Comparison of ENCODE assay signal across 18 mouse cellular contexts in the genomic region with DNA sequence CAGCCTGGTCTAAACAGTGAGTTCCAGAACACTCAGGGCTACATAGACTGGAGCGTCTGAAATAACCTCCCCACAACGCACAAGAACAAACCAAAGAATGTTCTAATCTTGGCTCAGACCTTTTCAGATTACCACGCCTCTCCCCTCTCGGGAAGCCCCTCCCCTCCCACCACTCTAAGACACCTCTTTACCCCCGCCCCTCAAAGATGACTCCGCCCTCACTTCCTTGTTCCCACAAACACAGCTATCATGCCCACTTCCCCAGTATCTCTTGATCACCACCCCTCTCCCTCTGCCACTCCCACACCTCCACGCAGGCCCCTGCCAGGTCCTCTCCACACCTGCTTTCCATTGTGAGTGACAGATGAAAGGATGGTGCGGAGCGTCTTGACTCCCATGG. TPM values are rescaled to one million over a fixed set of nuclear protein-coding genes. Genes with fewer than 3 reads are reported as not detected.
DNase-seq lines count a peak whose midpoint lies in the region; ATAC-seq and TF ChIP-seq lines count a peak whose summit lies in the region.
"Had no signal": no experiment of that assay in that cellular context is flagged by ENCODE, and none has a peak within 500 bp of the region (broad histone marks: within the 10 kb centered on the region; RNA-seq: fewer than 3 reads in every experiment).

No protein-coding gene starts in this region.

- H3K4me3 ChIP-seq in MEL (ENCODE audit: control insufficient read depth in 1 of 2, insufficient read depth in 1 of 2, low read depth in 2 of 2, low read length in 2 of 2) = no peak overlapping the region
- H3K4me3 ChIP-seq in midbrain, embryonic 15.5 days = no peak overlapping the region
- no peak overlapping the region for H3K4me3 ChIP-seq in hindbrain, embryonic 10.5 days
- H3K4me3 ChIP-seq in embryonic facial prominence, embryonic 10.5 days = no peak overlapping the region
- H3K4me3 ChIP-seq: heart, embryonic 12.5 days; limb, embryonic 12.5 days; neural tube, embryonic 15.5 days had no signal

- TF ChIP-seq POLR2A in MEL (IDR thresholded peaks at IDR 0.05; ENCODE audit: control insufficient read depth in 1 of 2, insufficient read depth in 1 of 2, low read depth in 1 of 2, low read length in 2 of 2, poor library complexity in 1 of 2) = no peak

- ATAC-seq in midbrain, embryonic 15.5 days (replicated peaks) = no peak
- ATAC-seq: forebrain, postnatal 0 days; intestine, embryonic 16.5 days had no signal

- peaks cover 0 to 14% of the 10 kb centered on the region in 2 experiments; a peak in 2 of 4 replicates for H3K36me3 ChIP-seq in MEL (ENCODE audit: control insufficient read depth in 1 of 2, insufficient read depth in 2 of 2, low read length in 2 of 2)
- no peaks in the 10 kb centered on the region for H3K36me3 ChIP-seq in splenic B cell, adult 2 months (ENCODE audit: control insufficient read depth, insufficient read depth, low read length, poor library complexity, severe bottlenecking)
- H3K36me3 ChIP-seq in midbrain, embryonic 15.5 days (replicated peaks) = no peaks in the 10 kb centered on the region
- no peaks in the 10 kb centered on the region for H3K36me3 ChIP-seq in hindbrain, embryonic 10.5 days
- no peaks in the 10 kb centered on the region for H3K36me3 ChIP-seq in embryonic facial prominence, embryonic 10.5 days (replicated peaks)
- H3K36me3 ChIP-seq: heart, embryonic 12.5 days; neural tube, embryonic 15.5 days had no signal

- no peak overlapping the region for H3K4me2 ChIP-seq in midbrain, embryonic 15.5 days
- H3K4me2 ChIP-seq: heart, embryonic 12.5 days; limb, embryonic 12.5 days; neural tube, embryonic 15.5 days had no signal

- H3K79me2 ChIP-seq in MEL (ENCODE audit: control insufficient read depth, insufficient read depth, low read length, poor library complexity) = no peaks in the 10 kb centered on the region

- DNase-seq in lung, adult 18-20 months = peak; percentile 30 to 37
- no peak for DNase-seq in lung, postnatal 14 days
- DNase-seq in MEL (ENCODE audit: low read depth, low spot score) = peak; percentile 81
- peak; percentile 31 for DNase-seq in lung, postnatal 10 days
- DNase-seq in splenic B cell, adult 2 months (ENCODE audit: low read depth, low spot score) = peak; percentile 77
- DNase-seq in hindbrain, embryonic 10.5 days (ENCODE audit: low spot score) = no peak
- no peak for DNase-seq in embryonic facial prominence, embryonic 10.5 days (ENCODE audit: low spot score)
- DNase-seq: adrenal gland, adult 2 months; cerebellum, adult 8-10 months; forebrain, postnatal 0 days; gastrocnemius, postnatal 14 days; kidney, postnatal 14 days; layer of hippocampus, postnatal 36 days had no signal

- H3K9me3 ChIP-seq in MEL (replicated peaks; ENCODE audit: insufficient read depth, low read length) = no peaks in the 10 kb centered on the region
- no peaks in the 10 kb centered on the region for H3K9me3 ChIP-seq in midbrain, embryonic 15.5 days
- H3K9me3 ChIP-seq in hindbrain, embryonic 10.5 days = no peaks in the 10 kb centered on the region
- H3K9me3 ChIP-seq in embryonic facial prominence, embryonic 10.5 days = no peaks in the 10 kb centered on the region
- H3K9me3 ChIP-seq: heart, embryonic 12.5 days; limb, embryonic 12.5 days; neural tube, embryonic 15.5 days had no signal

- H3K27me3 ChIP-seq in MEL (ENCODE audit: control insufficient read depth in 1 of 2, insufficient read depth in 2 of 2, low read length in 2 of 2) = no peaks in the 10 kb centered on the region
- no peaks in the 10 kb centered on the region for H3K27me3 ChIP-seq in splenic B cell, adult 2 months (ENCODE audit: control insufficient read depth, insufficient read depth, low read length, poor library complexity, severe bottlenecking)
- no peaks in the 10 kb centered on the region for H3K27me3 ChIP-seq in midbrain, embryonic 15.5 days (replicated peaks)
- H3K27me3 ChIP-seq in hindbrain, embryonic 10.5 days (ENCODE audit: insufficient read depth, poor library complexity, severe bottlenecking) = no peaks in the 10 kb centered on the region
- H3K27me3 ChIP-seq in embryonic facial prominence, embryonic 10.5 days (replicated peaks; ENCODE audit: low read depth, poor library complexity, severe bottlenecking) = no peaks in the 10 kb centered on the region
- H3K27me3 ChIP-seq: heart, embryonic 12.5 days; limb, embryonic 12.5 days; neural tube, embryonic 15.5 days had no signal

- H3K4me1 ChIP-seq in MEL (ENCODE audit: control insufficient read depth in 1 of 2, insufficient read depth in 2 of 2, low read length in 2 of 2) = peaks cover 12 to 16% of the 10 kb centered on the region in 2 experiments
- H3K4me1 ChIP-seq in midbrain, embryonic 15.5 days = no peaks in the 10 kb centered on the region
- no peaks in the 10 kb centered on the region for H3K4me1 ChIP-seq in hindbrain, embryonic 10.5 days (replicated peaks)
- H3K4me1 ChIP-seq in embryonic facial prominence, embryonic 10.5 days = no peaks in the 10 kb centered on the region
- H3K4me1 ChIP-seq: heart, embryonic 12.5 days; limb, embryonic 12.5 days; neural tube, embryonic 15.5 days had no signal

- no peak for TF ChIP-seq EP300 in MEL (IDR thresholded peaks at IDR 0.05; ENCODE audit: low read depth in 1 of 2, low read length in 2 of 2)

- 80% methylated on average over 9 of the region's 9 CpGs for WGBS in midbrain, embryonic 15.5 days
- 84% methylated on average over 9 of the region's 9 CpGs for WGBS in hindbrain, embryonic 10.5 days
- WGBS in embryonic facial prominence, embryonic 10.5 days = 84% methylated on average over 9 of the region's 9 CpGs

- H3K27ac ChIP-seq in MEL (ENCODE audit: control insufficient read depth, low read depth, low read length) = no peak overlapping the region
- H3K27ac ChIP-seq in midbrain, embryonic 15.5 days = no peak overlapping the region
- H3K27ac ChIP-seq in hindbrain, embryonic 10.5 days = no peak overlapping the region
- H3K27ac ChIP-seq in embryonic facial prominence, embryonic 10.5 days (replicated peaks) = no peak overlapping the region
- H3K27ac ChIP-seq: limb, embryonic 12.5 days; neural tube, embryonic 15.5 days had no signal

- no peak overlapping the region for H3K9ac ChIP-seq in MEL (ENCODE audit: control insufficient read depth, low read depth, low read length, poor library complexity, severe bottlenecking)
- H3K9ac ChIP-seq in midbrain, embryonic 15.5 days = no peak overlapping the region
- H3K9ac ChIP-seq: forebrain, postnatal 0 days; heart, embryonic 12.5 days; limb, embryonic 12.5 days; neural tube, embryonic 15.5 days had no signal

- TF ChIP-seq CTCF in MEL (IDR thresholded peaks at IDR 0.05 in 2 of 3, conservative IDR thresholded peaks at IDR 0.05 in 1 of 3; ENCODE audit: control insufficient read depth in 1 of 3, insufficient read depth in 1 of 3, low read depth in 2 of 3, low read length in 3 of 3, poor library complexity in 1 of 3, severe bottlenecking in 1 of 3) = no peak

- no peak for TF ChIP-seq RAD21 in MEL (IDR thresholded peaks at IDR 0.05; ENCODE audit: low read depth, low read length)

TF ChIP-seq in MEL, 35 proteins besides CTCF, POLR2A, EP300 and RAD21:
- no peak for TF ChIP-seq TCF12 (IDR thresholded peaks at IDR 0.05; ENCODE audit: low read depth, low read length)
- no peak for TF ChIP-seq TBP (IDR thresholded peaks at IDR 0.05; ENCODE audit: low read depth, low read length)
- peak; percentile 68 for TF ChIP-seq ELF1 (IDR thresholded peaks at IDR 0.05; ENCODE audit: low read depth, low read length)
- TF ChIP-seq RCOR1 (IDR thresholded peaks at IDR 0.05; ENCODE audit: low read depth, low read length) = no peak
- TF ChIP-seq NRF1 (IDR thresholded peaks at IDR 0.05; ENCODE audit: insufficient read depth, low read depth, low read length, poor library complexity, severe bottlenecking) = no peak

RNA-seq across cellular contexts. Expression of gene Map4k1, which starts 26.9 kb away (rescaled TPM):
- total RNA-seq in MEL (2012; rRNA removed) = 17.3 and 19.3 TPM in 2 replicates
- polyA plus RNA-seq in MEL (2012; ENCODE audit: insufficient read depth in 1 of 2, insufficient read length in 2 of 2, low read depth in 1 of 2, low replicate concordance in 2 of 2, missing spikeins in 1 of 2) = 10 to 100 TPM in 1 of 2 experiments, not detected in 1; 50.8 TPM
- 8.5 and 11.4 TPM in 2 replicates for polyA plus RNA-seq in midbrain, embryonic 15.5 days (2015; fragmentation: Nextera tagmentation; extraction: Ambion mirVana)
- 8.8 and 9.0 TPM in 2 replicates for polyA plus RNA-seq in hindbrain, embryonic 10.5 days (2016; fragmentation: Nextera tagmentation; extraction: Ambion mirVana)
- polyA plus RNA-seq in embryonic facial prominence, embryonic 10.5 days (2016; fragmentation: Nextera tagmentation; extraction: Ambion mirVana) = 11.6 and 14.4 TPM in 2 replicates

RNA-seq across cellular contexts. Expression of gene Eif3k, which starts 27.1 kb away (rescaled TPM):
- 525 and 545 TPM in 2 replicates for total RNA-seq in MEL (2012; rRNA removed)
- polyA plus RNA-seq in MEL (2012; ENCODE audit: insufficient read depth in 1 of 2, insufficient read length in 2 of 2, low read depth in 1 of 2, low replicate concordance in 2 of 2, missing spikeins in 1 of 2) = 100 to 1,000 TPM in 1 of 2 experiments, not detected in 1; 671 TPM
- 269 and 284 TPM in 2 replicates for polyA plus RNA-seq in midbrain, embryonic 15.5 days (2015; fragmentation: Nextera tagmentation; extraction: Ambion mirVana)
- polyA plus RNA-seq in hindbrain, embryonic 10.5 days (2016; fragmentation: Nextera tagmentation; extraction: Ambion mirVana) = 426 and 432 TPM in 2 replicates
- 444 and 454 TPM in 2 replicates for polyA plus RNA-seq in embryonic facial prominence, embryonic 10.5 days (2016; fragmentation: Nextera tagmentation; extraction: Ambion mirVana)

RNA-seq across cellular contexts. Expression of gene Actn4, which starts 46.6 kb away (rescaled TPM):
- total RNA-seq in MEL (2012; rRNA removed) = 60.5 and 66.3 TPM in 2 replicates
- polyA plus RNA-seq in MEL (2012; ENCODE audit: insufficient read depth in 1 of 2, insufficient read length in 2 of 2, low read depth in 1 of 2, low replicate concordance in 2 of 2, missing spikeins in 1 of 2) = 100 to 1,000 TPM in 1 of 2 experiments, not detected in 1; 267 TPM
- polyA plus RNA-seq in midbrain, embryonic 15.5 days (2015; fragmentation: Nextera tagmentation; extraction: Ambion mirVana) = 140 and 143 TPM in 2 replicates
- polyA plus RNA-seq in hindbrain, embryonic 10.5 days (2016; fragmentation: Nextera tagmentation; extraction: Ambion mirVana) = 216 and 245 TPM in 2 replicates
- polyA plus RNA-seq in embryonic facial prominence, embryonic 10.5 days (2016; fragmentation: Nextera tagmentation; extraction: Ambion mirVana) = 260 and 269 TPM in 2 replicates

Comparison
In these comparisons a context has a peak if more than half of its experiments do, and no peak if none do; other contexts are left out.
1. DNase-seq: peak in lung, adult 18-20 months (2 of 2), MEL (single experiment), lung, postnatal 10 days (single experiment) and splenic B cell, adult 2 months (single experiment); none in lung, postnatal 14 days (single experiment), hindbrain, embryonic 10.5 days (single experiment) and embryonic facial prominence, embryonic 10.5 days (single experiment).